Mouse (Mus musculus) forebrain, postnatal 0 days (tissue): ENCODE data around the gene Mypn. TPM values are rescaled to one million over a fixed set of nuclear protein-coding genes. Genes with fewer than 3 reads are reported as not detected.

Experiments used
- ATAC-seq: fragments of 200-750 bp; cut with Nextera tagmentation; 2 replicates; pipeline ENCODE4 v1.8.0; 2017; ENCODE audit warnings: mild to moderate bottlenecking, moderate library complexity
- DNase-seq: peaks from one replicate; pipeline ENCODE4 v3.0.0-alpha.2; 2015
- H3K27ac ChIP-seq: fragments of 300-500 bp; sonication (generic); 2 replicates; pipeline ENCODE4 v1.5.1; 2014; ENCODE audit warnings: low read depth, mild to moderate bottlenecking, antibody characterized with exemption, low read length, moderate library complexity, mixed read lengths
- H3K27me3 ChIP-seq: fragments of 300-500 bp; sonication (generic); 2 replicates; pipeline ENCODE4 v1.6.1; 2014; ENCODE audit warnings: mild to moderate bottlenecking, low read length, mixed read lengths; ENCODE audit not compliant: insufficient read depth
- H3K36me3 ChIP-seq: fragments of 300-500 bp; sonication (generic); 2 replicates; pipeline ENCODE4 v1.6.1; 2014; ENCODE audit warnings: mild to moderate bottlenecking, moderate library complexity; ENCODE audit not compliant: insufficient read depth
- H3K4me1 ChIP-seq: fragments of 300-500 bp; sonication (generic); 2 replicates; pipeline ENCODE4 v1.6.1; 2014; ENCODE audit warnings: antibody characterized with exemption; ENCODE audit not compliant: insufficient read depth
- H3K4me2 ChIP-seq: fragments of 300-500 bp; sonication (generic); 2 replicates; pipeline ENCODE4 v1.6.1; 2014; ENCODE audit warnings: low read depth, mild to moderate bottlenecking, moderate library complexity
- H3K4me3 ChIP-seq: fragments of 300-500 bp; sonication (generic); 2 replicates; pipeline ENCODE4 v1.5.1; 2014; ENCODE audit warnings: low read depth, low read length, mixed read lengths
- H3K9ac ChIP-seq: fragments of 300-500 bp; sonication (generic); 2 replicates; pipeline ENCODE4 v1.6.1; 2014; ENCODE audit warnings: mild to moderate bottlenecking
- H3K9me3 ChIP-seq: fragments of 300-500 bp; sonication (generic); 2 replicates; pipeline ENCODE4 v1.6.1; 2016; ENCODE audit warnings: low read length
- CTCF ChIP-seq: sonication (generic); IDR thresholded peaks from 2 replicates; pipeline ENCODE4 v1.5.1; 2016; ENCODE audit warnings: antibody characterized with exemption, control low read depth, low read depth
- WGBS: fragments of 180-500 bp; shearing (Covaris S2); extraction: QIAGEN DNeasy Blood & Tissue Kit; methylation state at CpG from one replicate; pipeline ENCODE4 v1.1.7; 2014; 5-methylcytosine and 5-hydroxymethylcytosine counted together
- polyA plus RNA-seq: library from polyadenylated mRNA; unstranded; fragments of >200 nt; fragmentation: Nextera tagmentation; extraction: Ambion mirVana; gene quantifications from 2 replicates; pipeline ENCODE4 v1.2.1, GENCODE M21; 2015
- total RNA-seq: library from RNA; depleted of rRNA; stranded (reverse); fragments of >200 nt; gene quantifications from 2 replicates; pipeline ENCODE4 v1.2.3, GENCODE M21; 2014

Gene Mypn
- total and polyA plus RNA-seq, 2 experiments from 2014 or later, result 0.67 to 1.2 TPM

- H3K36me3 ChIP-seq, result no peaks in the 10 kb centered on the region
- TF ChIP-seq CTCF, result no peak
- no peak overlapping the region for H3K9ac ChIP-seq
- ATAC-seq (no peak), DNase-seq (no peak)
- H3K9me3 ChIP-seq, result no peaks in the 10 kb centered on the region
- H3K4me1 ChIP-seq, result no peaks in the 10 kb centered on the region
- H3K4me2 ChIP-seq, result no peak overlapping the region
- H3K27me3 ChIP-seq, result no peaks in the 10 kb centered on the region
- 86% methylated on average over 6 of the region's 6 CpGs for WGBS
- H3K4me3 ChIP-seq, result no peak overlapping the region
- no peak overlapping the region for H3K27ac ChIP-seq
Observed at GRCm38 (mm10) chr10:63113716-63114360, 89.9 kb downstream of the Mypn start.

- peak; percentile 52 for TF ChIP-seq CTCF
- Histone ChIP-seq H3K4me2 (no peak overlapping the region), H3K27me3 (no peaks in the 10 kb centered on the region), H3K36me3 (no peaks in the 10 kb centered on the region), H3K9ac (no peak overlapping the region), H3K4me3 (no peak overlapping the region), H3K9me3 (no peaks in the 10 kb centered on the region), H3K27ac (no peak overlapping the region), H3K4me1 (no peaks in the 10 kb centered on the region)
- 40% methylated on average over 5 of the region's 5 CpGs for WGBS
- peak; percentile 20 for DNase-seq
- ATAC-seq, result 0 out of 2 replicates have a peak, but pooled peaks have one; percentile 16
Observed at GRCm38 (mm10) chr10:63113027-63113604, 90.6 kb downstream of the Mypn start.

- 9% methylated on average over 9 of the region's 9 CpGs for WGBS
- no peak for TF ChIP-seq CTCF
- ATAC-seq, result peak; percentile 60
- Histone ChIP-seq H3K27ac (no peak overlapping the region), H3K4me3 (peak overlapping the region; percentile 63), H3K9ac (peak overlapping the region; percentile 74), H3K4me2 (peak overlapping the region; percentile 94), H3K9me3 (no peaks in the 10 kb centered on the region), H3K36me3 (no peaks in the 10 kb centered on the region), H3K4me1 (no peaks in the 10 kb centered on the region), H3K27me3 (no peaks in the 10 kb centered on the region)
- DNase-seq, result peak; percentile 35
Observed at GRCm38 (mm10) chr10:63100657-63101056, 103.1 kb downstream of the Mypn start.

GRCm38 (mm10) chr10:63099941-63100562, 103.7 kb downstream of the Mypn start:
- 6% methylated on average over 62 of the region's 62 CpGs for WGBS
- Histone ChIP-seq H3K9ac (peak overlapping the region; percentile 74), H3K4me1 (no peaks in the 10 kb centered on the region), H3K9me3 (no peaks in the 10 kb centered on the region), H3K27ac (no peak overlapping the region), H3K27me3 (no peaks in the 10 kb centered on the region), H3K4me3 (peak overlapping the region; percentile 63), H3K36me3 (no peaks in the 10 kb centered on the region), H3K4me2 (peak overlapping the region; percentile 94)
- no peak for TF ChIP-seq CTCF
- DNase-seq (peak; percentile 80), ATAC-seq (peak; percentile 94)

- Histone ChIP-seq H3K27me3 (no peaks in the 10 kb centered on the region), H3K4me3 (peak within 1 kb of the TSS; percentile 63), H3K36me3 (no peaks in the 10 kb centered on the region), H3K4me1 (no peaks in the 10 kb centered on the region), H3K9ac (peak within 1 kb of the TSS; percentile 74), H3K4me2 (peak within 1 kb of the TSS; percentile 94), H3K9me3 (no peaks in the 10 kb centered on the region), H3K27ac (no peak within 1 kb of the TSS)
- no peak for DNase-seq
- ATAC-seq, result no peak
- WGBS, result 3% methylated on average over 16 of the region's 16 CpGs
- TF ChIP-seq CTCF, result no peak
Observed at GRCm38 (mm10) chr10:63099521-63099920, 104.2 kb downstream of the Mypn start, which contains the start of gene Atoh7. Atoh7 (plus strand) TSS chr10:63099651.

- Histone ChIP-seq H3K9me3 (no peaks in the 10 kb centered on the region), H3K36me3 (no peaks in the 10 kb centered on the region), H3K4me1 (no peaks in the 10 kb centered on the region), H3K4me2 (no peak overlapping the region), H3K27me3 (no peaks in the 10 kb centered on the region), H3K4me3 (no peak overlapping the region), H3K27ac (no peak overlapping the region), H3K9ac (no peak overlapping the region)
- DNase-seq, result no peak
- no peak for TF ChIP-seq CTCF
- 58% methylated on average over 12 of the region's 12 CpGs for WGBS
- ATAC-seq, result no peak
Observed at GRCm38 (mm10) chr10:63098191-63098590, 105.6 kb downstream of the Mypn start.

GRCm38 (mm10) chr10:63096757-63097156, 107.0 kb downstream of the Mypn start:
- Histone ChIP-seq H3K4me2 (no peak overlapping the region), H3K36me3 (no peaks in the 10 kb centered on the region), H3K4me3 (no peak overlapping the region), H3K27ac (no peak overlapping the region), H3K4me1 (no peaks in the 10 kb centered on the region), H3K27me3 (no peaks in the 10 kb centered on the region), H3K9ac (no peak overlapping the region), H3K9me3 (no peaks in the 10 kb centered on the region)
- no peak for DNase-seq
- 80% methylated on average over 2 of the region's 2 CpGs for WGBS
- no peak for ATAC-seq
- no peak for TF ChIP-seq CTCF
